Mouse (Mus musculus) lung, adult 2 months (tissue): ENCODE results near the gene Metap2. TPM values are rescaled to one million over a fixed set of nuclear protein-coding genes. Genes with fewer than 3 reads are reported as not detected.

Experiments used
- DNase-seq: peaks from one replicate; pipeline ENCODE4 v3.0.0; 2022
- H3K4me1 ChIP-seq: fragments of 200-500 bp; 2 replicates; pipeline ENCODE4 v1.6.1; 2011; ENCODE audit warnings: low read length; ENCODE audit not compliant: control insufficient read depth, insufficient read depth
- H3K4me3 ChIP-seq: fragments of 200-500 bp; replicated peaks from 2 replicates; pipeline ENCODE3; 2011; ENCODE audit warnings: low read depth, mild to moderate bottlenecking, control low read depth, low read length; ENCODE audit errors: extremely low read depth
- CTCF ChIP-seq: fragments of 200-500 bp; IDR thresholded peaks from 2 replicates; pipeline ENCODE4 v1.5.1; 2011; ENCODE audit warnings: mild to moderate bottlenecking, low read length, control low read depth; ENCODE audit not compliant: insufficient read depth
- POLR2A ChIP-seq: fragments of 200-500 bp; IDR thresholded peaks from 2 replicates; pipeline ENCODE4 v1.6.1; 2011; ENCODE audit warnings: low read depth, mild to moderate bottlenecking, control low read depth, low read length, borderline replicate concordance; ENCODE audit errors: extremely low read depth
- WGBS: fragments of 180-500 bp; shearing (Covaris S2); methylation state at CpG from one replicate; pipeline ENCODE4 v1.1.7; 2018; 5-methylcytosine and 5-hydroxymethylcytosine counted together
- polyA plus RNA-seq: library from polyadenylated mRNA; depleted of rRNA; stranded (reverse); fragments of >200 nt; gene quantifications from 2 replicates; pipeline ENCODE4 v1.2.3, GENCODE M21; 2012; rRNA removed

Metap2 gene
- 32.1 and 42.0 TPM in 2 replicates for polyA plus RNA-seq

DNA sequence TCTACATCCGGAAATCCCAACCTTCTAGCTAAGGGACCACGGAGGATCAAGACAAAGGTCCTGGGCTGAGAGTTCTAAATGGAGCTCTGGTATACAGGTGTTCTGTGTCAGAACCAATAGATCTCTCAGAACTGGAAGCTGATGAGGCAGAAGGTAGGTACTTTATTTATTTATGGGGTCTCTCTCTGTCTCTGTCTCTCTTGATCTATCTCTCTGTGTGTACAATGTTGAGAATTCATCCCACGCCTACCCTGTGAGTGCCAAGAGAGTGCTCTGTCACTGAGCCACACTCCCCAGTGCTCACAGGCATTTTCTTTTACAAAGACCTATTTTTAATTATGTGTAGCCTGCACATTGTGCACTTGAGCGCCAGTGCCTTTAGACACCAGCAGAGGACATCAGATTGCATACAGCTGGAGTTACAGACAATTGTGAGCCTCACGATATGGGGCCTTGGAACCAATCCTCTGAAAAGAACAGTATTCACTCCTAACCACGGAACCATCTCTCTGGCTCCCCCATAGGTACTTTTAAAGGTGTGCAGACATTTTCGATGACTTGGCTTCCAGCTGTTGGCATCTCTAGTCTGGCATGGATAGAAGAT lies at the start of gene Metap2:
Gene Metap2, minus strand, starts transcription at position 51 of the 604 bp plus-strand sequence.
- TF ChIP-seq POLR2A (no peak), CTCF (no peak)
- Histone ChIP-seq H3K4me1 (no peaks in the 10 kb centered on the region), H3K4me3 (no peak within 1 kb of the TSS)
- WGBS: 66% methylated on average over 7 of the region's 7 CpGs
- no peak for DNase-seq

DNA sequence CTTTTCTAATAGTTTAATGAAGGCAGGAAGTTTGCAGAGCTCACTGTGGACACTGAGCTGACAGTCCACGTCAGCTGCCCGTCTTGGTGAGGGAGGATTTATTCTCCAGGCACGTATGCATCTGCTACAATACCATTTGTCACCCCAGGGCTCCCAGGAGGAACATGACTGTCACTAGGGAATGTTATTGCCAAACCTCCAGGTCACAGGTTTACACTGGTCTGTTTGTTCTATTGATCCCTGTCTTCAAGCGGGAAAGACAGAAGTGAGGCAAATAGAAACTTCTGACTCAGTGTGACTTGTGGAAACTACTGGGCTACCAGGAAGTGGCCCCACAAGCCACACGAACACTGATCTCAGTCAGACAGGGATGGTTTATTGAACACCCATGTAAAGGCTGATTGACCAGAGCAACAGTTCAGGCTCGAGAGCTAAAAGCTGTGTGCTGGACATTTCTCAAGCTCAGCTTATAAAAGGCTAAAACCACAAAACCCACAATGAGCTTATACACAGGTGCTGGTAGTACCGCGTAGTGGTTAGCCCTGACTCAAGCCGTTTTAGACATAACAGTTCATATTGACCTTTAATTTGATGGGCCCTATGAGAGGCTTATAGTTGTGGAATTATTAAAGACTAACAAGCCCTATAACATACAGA lies 49.1 kb upstream of the Metap2 start:
- Histone ChIP-seq H3K4me3 (no peak overlapping the region), H3K4me1 (peaks cover 4% of the 10 kb centered on the region; the same call in 1 of the 2 replicates)
- TF ChIP-seq CTCF (no peak), POLR2A (no peak)
- no peak for DNase-seq
- WGBS: 66% methylated on average over 9 of the region's 9 CpGs

DNA sequence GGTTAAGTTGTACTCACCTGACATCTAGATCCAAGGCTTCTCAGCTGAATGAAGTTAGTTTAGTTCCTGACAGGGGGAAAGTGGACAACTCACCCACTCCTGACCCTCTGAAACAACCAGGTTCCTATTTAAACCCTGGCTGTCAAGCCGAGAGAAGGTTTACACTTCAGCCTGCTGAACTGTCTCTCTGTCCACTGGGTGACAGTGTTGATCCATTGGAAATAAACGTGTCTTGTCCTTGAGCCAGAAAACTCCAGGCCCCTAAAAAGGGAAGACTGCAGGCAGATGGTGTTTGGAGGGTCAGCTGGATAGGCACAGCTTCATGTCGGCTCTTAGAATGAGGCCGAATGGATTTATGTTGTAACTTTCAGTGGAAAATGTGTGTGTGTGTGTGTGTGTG lies 48.5 kb upstream of the Metap2 start:
- no peak for TF ChIP-seq POLR2A
- Histone ChIP-seq H3K4me1 (peaks cover 4% of the 10 kb centered on the region; the same call in 1 of the 2 replicates), H3K4me3 (no peak overlapping the region)
- no peak for DNase-seq
- WGBS: 27% methylated on average over 4 of the region's 4 CpGs

DNA sequence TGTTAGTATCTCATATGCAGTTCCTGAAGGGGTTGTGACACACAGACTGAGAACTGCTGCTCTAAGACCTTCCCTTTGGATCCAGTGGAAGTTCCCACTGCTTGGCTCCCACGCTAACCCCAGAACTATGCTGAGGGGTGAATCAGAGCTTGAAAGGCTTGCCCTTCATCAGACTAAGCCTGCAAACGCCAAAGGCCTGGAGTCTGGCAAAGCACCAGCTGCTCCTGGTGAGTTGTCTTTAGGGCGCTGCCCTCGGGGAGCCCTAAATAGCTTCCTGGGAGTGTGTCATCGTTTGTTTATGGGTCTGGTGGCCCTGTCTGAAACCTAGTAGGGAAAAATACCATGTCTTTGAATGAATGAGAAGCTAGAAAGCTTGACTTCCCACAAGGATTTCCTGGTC lies 47.3 kb upstream of the Metap2 start:
- WGBS: 30% methylated on average over 5 of the region's 5 CpGs
- Histone ChIP-seq H3K4me1 (peaks cover 4% of the 10 kb centered on the region; the same call in 1 of the 2 replicates), H3K4me3 (no peak overlapping the region)
- TF ChIP-seq CTCF (no peak), POLR2A (no peak)
- DNase-seq: no peak

DNA sequence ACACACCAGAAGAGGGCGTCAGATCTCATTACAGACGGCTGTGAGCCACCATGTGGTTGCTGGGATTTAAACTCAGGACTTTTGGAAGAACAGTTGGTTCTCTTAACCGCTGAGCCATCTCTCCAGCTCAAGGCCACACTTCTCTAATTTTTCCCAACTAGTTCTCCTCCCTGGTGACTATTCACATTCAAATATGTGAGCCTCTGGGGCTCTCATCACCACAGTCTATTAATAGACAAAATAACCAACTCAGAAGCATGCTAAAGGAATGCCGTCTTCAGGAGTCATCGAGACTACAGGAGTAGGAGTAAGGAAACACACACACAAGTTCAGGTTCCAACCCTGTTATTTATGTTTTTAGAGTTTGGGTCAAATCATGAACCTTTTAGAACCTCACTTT lies 43.4 kb upstream of the Metap2 start:
- no peak for TF ChIP-seq POLR2A
- TF ChIP-seq CTCF: no peak
- Histone ChIP-seq H3K4me3 (no peak overlapping the region), H3K4me1 (no peaks in the 10 kb centered on the region)
- 75% methylated on average over 5 of the region's 5 CpGs for WGBS
- DNase-seq: no peak

DNA sequence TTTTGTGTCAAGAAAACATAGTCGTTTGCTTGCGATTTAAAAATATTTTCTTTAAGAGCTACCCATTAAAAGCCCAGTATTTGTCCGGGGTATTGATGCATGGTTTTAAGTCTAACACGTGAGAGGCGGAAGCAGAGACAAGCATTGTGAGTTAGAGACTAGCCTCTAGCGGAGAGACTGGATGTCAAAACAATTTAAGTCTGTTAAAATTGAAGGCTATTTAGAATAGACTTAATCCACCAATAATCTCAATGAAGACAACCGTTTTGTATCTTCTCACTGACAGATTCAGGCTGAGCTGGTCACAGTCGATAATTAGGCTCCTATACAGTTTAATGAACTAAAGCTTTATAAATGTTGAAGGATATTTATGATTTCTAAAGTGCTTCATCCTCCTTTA lies 42.8 kb upstream of the Metap2 start:
- 91% methylated on average over 8 of the region's 8 CpGs for WGBS
- H3K4me1 ChIP-seq: no peaks in the 10 kb centered on the region
- no peak for TF ChIP-seq CTCF
- TF ChIP-seq POLR2A: no peak
- H3K4me3 ChIP-seq: no peak overlapping the region
- DNase-seq: no peak

DNA sequence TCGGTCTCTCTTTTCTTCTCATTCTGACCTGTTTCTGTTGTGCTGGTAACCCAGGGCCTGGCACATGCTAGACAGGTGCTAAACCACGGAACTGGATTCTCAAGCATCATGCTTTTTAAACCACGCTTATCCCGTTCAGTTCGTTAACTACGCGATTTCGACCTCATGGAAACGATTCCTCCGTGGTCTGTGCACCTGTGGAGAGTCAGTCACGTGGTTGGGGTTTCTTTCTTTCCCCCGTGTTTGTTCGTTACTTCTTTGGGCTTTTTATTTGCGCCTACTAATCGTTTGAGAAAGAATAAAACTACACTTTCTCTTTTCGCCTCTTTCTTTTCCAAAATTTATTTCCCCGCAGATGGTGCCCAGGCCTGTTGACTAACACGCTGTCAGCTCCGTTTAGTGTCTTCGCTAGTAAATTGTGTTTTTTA lies 42.0 kb upstream of the Metap2 start:
- DNase-seq: no peak
- WGBS: 87% methylated on average over 20 of the region's 20 CpGs
- TF ChIP-seq CTCF (no peak), POLR2A (no peak)
- no peaks in the 10 kb centered on the region for H3K4me1 ChIP-seq
- no peak overlapping the region for H3K4me3 ChIP-seq

DNA sequence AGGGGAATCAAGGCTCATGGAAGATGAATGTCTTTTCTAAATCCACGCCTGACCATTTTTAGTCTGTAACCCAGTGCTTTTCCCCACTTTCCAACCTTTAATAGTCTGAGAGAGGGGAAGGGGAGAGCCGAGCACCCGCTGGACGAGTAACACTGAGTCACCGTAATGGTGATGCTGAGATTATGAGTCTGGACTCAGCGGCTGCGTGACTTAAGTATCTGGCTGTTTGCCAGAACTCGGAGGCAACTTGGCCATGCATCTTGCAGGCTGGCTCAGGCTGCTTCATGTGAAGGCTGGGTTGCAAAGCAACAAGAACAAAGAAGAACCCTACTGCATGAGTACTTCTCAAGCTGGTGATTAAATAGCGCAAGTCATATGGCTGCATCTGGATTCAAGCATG lies 37.1 kb upstream of the Metap2 start:
- Histone ChIP-seq H3K4me3 (no peak overlapping the region), H3K4me1 (no peaks in the 10 kb centered on the region)
- DNase-seq: no peak
- TF ChIP-seq POLR2A (no peak), CTCF (no peak)
- 34% methylated on average over 9 of the region's 9 CpGs for WGBS

DNA sequence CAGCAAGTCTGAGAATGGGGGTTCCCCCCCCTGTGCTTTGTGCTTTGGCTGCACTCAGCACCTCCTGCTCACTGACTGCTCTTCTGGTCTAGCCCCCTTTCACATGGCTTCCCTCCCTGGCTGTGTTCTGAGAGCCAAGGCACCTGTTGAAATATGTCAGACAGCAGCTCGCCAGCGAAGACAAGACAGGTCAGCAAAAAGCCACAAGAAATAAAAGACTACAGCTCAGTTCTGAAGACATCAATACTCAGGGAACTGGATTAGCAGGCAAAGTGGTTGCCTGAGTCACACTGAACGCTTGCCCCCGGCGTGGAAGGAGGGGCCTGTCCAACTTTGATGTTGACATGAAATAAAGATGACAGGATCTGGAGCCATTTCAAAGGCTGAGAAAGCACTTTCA lies 36.0 kb upstream of the Metap2 start:
- no peak for DNase-seq
- H3K4me3 ChIP-seq: no peak overlapping the region
- TF ChIP-seq CTCF (no peak), POLR2A (no peak)
- 57% methylated on average over 5 of the region's 5 CpGs for WGBS
- no peaks in the 10 kb centered on the region for H3K4me1 ChIP-seq

DNA sequence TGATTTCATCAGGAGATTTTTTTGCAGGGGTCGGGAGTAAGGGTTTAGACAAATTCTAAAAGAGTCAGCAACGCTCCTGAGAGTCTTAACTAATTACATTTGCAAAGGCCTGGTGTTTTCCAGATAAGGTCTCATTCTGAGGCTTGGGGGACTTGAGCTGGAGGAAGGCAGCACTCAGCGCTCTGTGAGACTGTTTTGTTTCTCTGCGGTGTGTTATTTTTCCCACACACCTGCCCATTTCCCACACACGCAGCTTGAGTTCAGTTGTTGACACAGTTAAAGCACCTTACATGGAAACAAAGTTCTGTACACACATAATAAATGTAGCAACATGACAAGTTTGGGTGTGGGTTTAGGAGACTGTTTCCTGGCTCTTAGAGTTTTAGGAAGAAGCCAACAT lies 35.1 kb upstream of the Metap2 start:
- Histone ChIP-seq H3K4me1 (no peaks in the 10 kb centered on the region), H3K4me3 (no peak overlapping the region)
- no peak for TF ChIP-seq POLR2A
- TF ChIP-seq CTCF: no peak
- 71% methylated on average over 5 of the region's 5 CpGs for WGBS
- DNase-seq: no peak
